Mouse (Mus musculus) kidney, adult 9 months (tissue): Measurements from ENCODE around the gene Zfp598.

ENCODE experiments used
- DNase-seq: peaks from one replicate; pipeline ENCODE4 v3.0.0; 2022

The Zfp598 gene

GRCm38 (mm10) chr17:24669545-24670245 is at the start of gene Zfp598:
Gene Zfp598, plus strand, starts transcription at chr17:24669687.
- peak; percentile 94 for DNase-seq

DNA sequence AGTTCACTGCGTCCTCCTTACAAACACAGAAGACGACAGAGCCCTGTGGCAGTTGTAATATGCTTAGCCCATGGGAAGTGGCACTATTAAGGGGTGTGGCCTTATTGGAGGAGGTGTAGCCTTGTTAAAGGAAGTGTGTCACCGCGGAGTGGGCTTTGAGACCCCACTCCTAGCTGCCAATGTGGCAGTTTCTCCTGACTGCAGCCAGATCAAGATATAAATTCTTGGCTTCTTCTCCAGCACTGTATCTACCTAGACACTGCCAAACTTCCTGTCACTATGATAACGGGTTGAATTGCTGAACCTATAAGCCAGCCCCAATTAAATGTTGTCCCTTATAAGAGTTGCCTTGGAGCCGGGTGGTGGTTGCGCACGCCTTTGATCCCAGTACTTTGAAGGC is 44.0 kb upstream of the Zfp598 start:
- DNase-seq = no peak

DNA sequence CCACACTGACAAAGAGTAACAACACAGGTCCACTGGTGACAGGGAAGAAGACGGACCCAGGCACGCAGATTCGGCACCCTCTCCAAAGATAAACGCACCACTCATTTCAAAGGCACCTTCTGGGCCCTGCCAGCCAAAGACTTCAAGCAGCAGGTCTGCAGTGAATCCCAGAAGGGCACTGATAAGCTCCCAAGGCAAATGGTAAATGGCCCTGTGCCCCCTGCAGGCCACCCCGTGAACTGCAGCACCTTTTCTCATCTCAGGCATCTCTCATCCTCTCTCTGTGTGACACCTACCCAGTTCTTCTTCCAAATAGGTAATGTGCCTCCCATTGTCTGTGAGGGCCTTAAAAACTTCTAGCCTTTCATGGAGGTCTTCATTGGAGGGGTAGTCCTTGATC is 40.8 kb upstream of the Zfp598 start:
- DNase-seq = peak; percentile 82

- no peak for DNase-seq
Observed at GRCm38 (mm10) chr17:24630072-24630471, 39.4 kb upstream of the Zfp598 start.

GRCm38 (mm10) chr17:24632167-24632812 is 37.2 kb upstream of the Zfp598 start, which contains the start of the genes Tsc2 and Nthl1:
Gene Tsc2, minus strand, starts transcription at chr17:24632630.
Gene Nthl1, plus strand, starts transcription at chr17:24632680.
- peak; percentile 85 for DNase-seq

DNA sequence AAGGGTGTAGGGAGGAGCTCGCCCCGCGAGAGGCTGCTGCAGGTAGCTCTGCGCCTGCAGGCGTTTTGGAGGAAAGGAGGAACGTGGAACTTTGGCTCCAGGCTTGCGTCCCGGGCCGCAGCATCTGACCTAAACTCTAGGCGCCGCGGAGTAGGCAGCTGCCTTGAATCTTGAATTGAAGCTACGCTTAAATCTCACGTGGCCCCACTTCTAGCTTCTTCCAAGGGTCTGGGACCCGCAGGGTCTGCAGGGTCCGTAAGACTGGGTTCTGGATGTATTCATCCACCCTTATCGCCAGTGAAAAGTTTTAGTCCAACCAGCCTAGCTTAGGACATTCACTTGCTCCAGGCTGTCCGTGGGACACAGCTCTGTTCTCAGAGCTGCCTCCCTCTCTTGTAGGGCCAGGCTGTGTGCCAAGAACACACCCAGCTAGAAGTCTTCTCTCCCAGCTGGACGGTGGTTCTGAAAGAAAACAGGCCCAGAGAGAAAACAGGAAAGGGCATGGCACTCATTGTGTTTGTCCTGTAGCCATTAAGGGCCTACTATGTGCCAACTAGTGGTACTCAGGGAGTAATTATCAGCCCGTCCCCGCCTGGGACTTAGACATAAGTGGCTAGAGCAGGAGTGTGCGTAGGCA is 36.6 kb upstream of the Zfp598 start:
- DNase-seq = peak; percentile 65

GRCm38 (mm10) chr17:24633831-24634230 is 35.7 kb upstream of the Zfp598 start:
- no peak for DNase-seq

DNA sequence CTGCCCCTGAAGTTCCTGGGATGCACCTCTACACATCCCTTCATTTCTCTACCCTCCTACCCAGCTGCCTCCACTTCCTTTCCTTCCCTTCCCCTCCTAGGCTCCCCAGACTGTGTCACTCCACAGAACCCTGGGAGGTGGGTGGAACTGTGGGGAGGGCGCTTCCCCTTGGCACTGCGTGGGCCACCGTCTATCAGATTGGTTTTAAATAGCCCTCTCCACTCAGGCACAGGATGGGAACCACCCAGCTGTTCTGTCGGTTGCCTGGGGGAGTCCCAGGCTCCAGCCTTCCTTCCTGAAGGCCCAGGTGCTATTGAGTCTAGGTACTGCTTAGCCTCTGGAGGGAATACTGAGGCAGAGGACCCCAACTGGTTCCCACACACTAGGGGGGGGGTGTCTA is 34.5 kb upstream of the Zfp598 start:
- peak; percentile 53 for DNase-seq

DNA sequence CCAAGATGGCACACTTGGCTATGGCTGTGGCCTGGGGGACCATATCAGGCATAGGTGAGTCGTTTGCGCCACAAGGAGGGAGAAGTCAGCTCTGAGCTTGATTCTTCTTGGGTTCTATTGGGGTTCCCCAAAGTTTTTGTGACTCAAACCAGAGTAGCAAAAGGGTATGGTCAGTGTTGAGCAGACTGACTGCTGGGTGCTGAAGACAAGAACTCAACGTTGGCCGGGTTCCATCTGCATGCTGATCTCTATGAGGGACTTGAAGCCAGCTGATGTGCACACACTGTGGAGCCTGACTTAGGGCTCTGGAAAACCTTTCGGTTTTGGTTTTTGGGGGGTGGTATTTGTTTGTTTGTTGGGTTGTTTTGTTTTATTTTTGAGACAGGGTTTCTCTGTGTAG is 33.8 kb upstream of the Zfp598 start:
- DNase-seq = no peak

DNA sequence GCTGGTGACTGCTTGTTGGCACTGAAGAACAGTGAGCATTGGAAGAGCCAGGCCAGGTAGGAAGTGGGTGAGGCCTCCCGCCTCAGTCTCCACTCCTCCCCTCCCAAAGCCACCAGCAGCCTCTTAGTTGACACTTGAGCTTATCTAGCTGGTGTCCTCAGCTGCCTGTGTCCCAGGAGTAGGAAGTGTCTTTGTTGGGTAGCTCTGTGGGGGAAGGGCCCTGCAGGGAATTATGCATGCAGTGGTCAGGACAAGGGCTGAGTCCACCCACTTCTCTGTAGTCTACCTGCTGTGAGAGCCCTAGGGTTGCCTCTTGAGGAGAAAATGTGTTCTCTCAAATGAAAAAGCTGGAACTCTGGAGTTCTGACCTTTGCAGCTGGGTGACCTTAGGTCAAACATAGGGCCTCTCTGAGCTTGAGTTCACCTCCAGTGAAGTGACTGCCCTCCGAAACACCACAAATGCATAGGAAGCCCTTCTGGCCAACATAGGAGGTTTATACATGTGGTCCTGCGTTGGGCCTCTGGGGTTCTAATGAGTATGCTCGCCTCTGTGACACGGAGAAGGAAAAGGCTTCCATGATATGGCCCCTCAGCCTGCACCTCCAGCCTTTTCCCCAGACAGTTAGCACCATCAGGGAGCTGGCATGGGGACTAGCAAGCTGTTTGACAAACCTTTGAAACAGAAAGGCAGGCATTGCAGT is 32.6 kb upstream of the Zfp598 start:
- no peak for DNase-seq

DNA sequence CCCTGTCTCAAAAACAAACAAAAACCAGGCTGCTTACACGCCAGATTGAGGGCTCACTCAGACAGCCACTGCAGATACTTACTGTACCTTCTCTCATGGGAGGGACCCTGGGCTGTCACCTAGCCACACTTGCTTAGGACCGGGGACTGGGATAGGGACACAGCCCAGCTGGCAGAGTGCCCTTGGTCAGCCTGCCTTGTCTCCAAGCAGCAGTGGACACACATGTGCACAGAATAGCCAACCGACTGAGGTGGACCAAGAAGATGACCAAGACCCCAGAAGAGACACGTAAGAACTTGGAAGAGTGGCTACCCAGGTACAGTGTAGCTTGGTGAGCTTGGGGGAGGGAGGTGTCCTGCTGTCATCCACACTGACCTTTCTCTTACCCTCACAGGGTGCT is 31.3 kb upstream of the Zfp598 start:
- DNase-seq = no peak

GRCm38 (mm10) chr17:24638840-24639239 is 30.6 kb upstream of the Zfp598 start:
- DNase-seq = peak; percentile 56

GRCm38 (mm10) chr17:24639571-24639988 is 29.9 kb upstream of the Zfp598 start:
- no peak for DNase-seq

DNA sequence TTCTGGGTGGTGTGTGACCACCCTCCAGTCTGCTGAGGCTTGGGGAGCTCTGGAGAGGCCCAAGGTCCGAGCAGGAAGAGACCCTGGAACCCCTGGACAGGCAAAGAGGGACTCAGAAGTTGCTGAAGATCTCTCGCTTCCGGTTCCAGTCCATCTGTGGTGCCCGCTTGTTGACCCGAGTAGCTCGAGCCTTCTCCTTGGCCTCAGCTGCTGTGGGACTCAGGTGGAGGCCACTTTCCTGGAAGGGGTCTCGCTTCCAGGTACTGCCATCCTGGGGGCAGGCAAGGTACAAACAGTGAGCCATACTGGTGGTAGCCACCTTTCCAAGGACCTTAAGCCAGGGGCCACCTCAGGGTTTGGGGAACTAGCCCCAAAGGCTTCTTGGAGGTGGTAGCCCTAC is 29.4 kb upstream of the Zfp598 start:
- DNase-seq = no peak

DNA sequence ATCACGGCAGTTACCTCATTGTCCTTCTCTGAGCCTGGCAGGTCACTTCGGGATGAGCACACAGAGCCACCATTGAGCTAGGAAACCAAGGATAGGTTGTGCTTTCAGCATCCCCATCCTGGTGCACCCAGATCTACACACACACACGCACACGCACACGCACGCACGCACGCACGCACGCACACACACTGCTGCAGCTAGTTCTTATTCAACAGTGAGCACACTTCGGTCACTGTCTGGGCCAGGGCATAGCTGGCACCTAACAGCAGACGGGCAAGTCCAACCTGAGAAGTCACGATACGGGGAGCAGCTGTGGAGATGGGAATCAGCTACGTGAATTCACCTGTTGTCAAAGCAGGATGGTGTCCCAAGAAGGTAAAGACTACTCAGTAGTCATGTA is 28.9 kb upstream of the Zfp598 start:
- DNase-seq = no peak

GRCm38 (mm10) chr17:24641944-24642343 is 27.5 kb upstream of the Zfp598 start:
- DNase-seq = no peak

- no peak for DNase-seq
Observed at GRCm38 (mm10) chr17:24642791-24643343, 26.6 kb upstream of the Zfp598 start.

- peak; percentile 44 for DNase-seq
Observed at GRCm38 (mm10) chr17:24644030-24644715, 25.3 kb upstream of the Zfp598 start.

GRCm38 (mm10) chr17:24644875-24645721 is 24.4 kb upstream of the Zfp598 start:
- DNase-seq = peak; percentile 61

- peak; percentile 48 for DNase-seq
Observed at GRCm38 (mm10) chr17:24645916-24646315, 23.6 kb upstream of the Zfp598 start.

DNA sequence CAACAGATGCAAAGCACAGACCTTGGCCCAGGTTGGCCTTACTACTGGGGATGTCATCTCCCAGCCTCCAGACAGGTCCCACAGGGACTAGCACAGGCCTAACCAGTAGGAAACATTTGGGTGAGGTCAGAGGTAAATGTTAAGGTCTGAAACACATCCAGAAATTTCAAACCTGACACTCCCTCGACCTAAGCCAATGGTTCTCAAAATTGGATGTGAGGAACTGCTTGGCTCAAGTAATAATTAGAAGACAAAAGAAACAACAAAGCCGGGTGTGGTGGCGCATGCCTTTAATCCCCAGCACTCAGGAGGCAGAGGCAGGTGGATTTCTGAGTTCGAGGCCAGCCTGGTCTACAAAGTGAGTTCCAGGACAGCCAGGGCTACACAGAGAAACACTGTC is 23.1 kb upstream of the Zfp598 start:
- DNase-seq = no peak
